Mouse (Mus musculus): Measurements from ENCODE around the gene Tmem87a.

The Tmem87a gene

GRCm38 (mm10) chr2:120414113-120414512, 10.2 kb upstream of the Tmem87a start:
- H3K4me3 ChIP-seq (replicated peaks; ENCODE audit: low read length), result no peak overlapping the region
- no peaks in the 10 kb centered on the region for H3K9me3 ChIP-seq (ENCODE audit: low read length)
- H3K36me3 ChIP-seq (ENCODE audit: insufficient read depth, low read length), result no peaks in the 10 kb centered on the region
- no peaks in the 10 kb centered on the region for H3K4me1 ChIP-seq (replicated peaks; ENCODE audit: low read depth, low read length)
- TF ChIP-seq POU5F1 (IDR thresholded peaks at IDR 0.05; ENCODE audit: borderline replicate concordance, low read length), result no peak
- no peak for TF ChIP-seq NANOG (IDR thresholded peaks at IDR 0.05; ENCODE audit: borderline replicate concordance, low read length)
- no peak for TF ChIP-seq CTCF (conservative IDR thresholded peaks at IDR 0.05; ENCODE audit: low read length)
- H3K27me3 ChIP-seq (ENCODE audit: insufficient read depth, low read length), result no peaks in the 10 kb centered on the region

- TF ChIP-seq NANOG (IDR thresholded peaks at IDR 0.05; ENCODE audit: borderline replicate concordance, low read length), result no peak
- TF ChIP-seq CTCF (conservative IDR thresholded peaks at IDR 0.05; ENCODE audit: low read length), result no peak
- TF ChIP-seq POU5F1 (IDR thresholded peaks at IDR 0.05; ENCODE audit: borderline replicate concordance, low read length), result no peak
These were observed 7.2 kb upstream of the Tmem87a start for GRCm38 (mm10) chr2:120411096-120411628.

GRCm38 (mm10) chr2:120404823-120405765, 1.2 kb upstream of the Tmem87a start:
- Histone ChIP-seq H3K36me3 (ENCODE audit: insufficient read depth, low read length) (peaks cover 14% of the 10 kb centered on the region; the same call in 1 of the 2 replicates), H3K27me3 (ENCODE audit: insufficient read depth, low read length) (no peaks in the 10 kb centered on the region), H3K9me3 (ENCODE audit: low read length) (no peaks in the 10 kb centered on the region), H3K4me1 (replicated peaks; ENCODE audit: low read depth, low read length) (peaks cover 42% of the 10 kb centered on the region), H3K4me3 (replicated peaks; ENCODE audit: low read length) (peak overlapping the region; percentile 93)
- TF ChIP-seq CTCF (conservative IDR thresholded peaks at IDR 0.05; ENCODE audit: low read length), result no peak
- TF ChIP-seq NANOG (IDR thresholded peaks at IDR 0.05; ENCODE audit: borderline replicate concordance, low read length), result no peak
- no peak for TF ChIP-seq POU5F1 (IDR thresholded peaks at IDR 0.05; ENCODE audit: borderline replicate concordance, low read length)

More at GRCm38 (mm10) chr2:120411096-120411628, 7.2 kb upstream of the Tmem87a start:
- peaks cover under 1% of the 10 kb centered on the region; the same call in 1 of the 2 replicates for H3K4me1 ChIP-seq (replicated peaks; ENCODE audit: low read depth, low read length)
- H3K9me3 ChIP-seq (ENCODE audit: low read length), result no peaks in the 10 kb centered on the region
- no peak overlapping the region for H3K4me3 ChIP-seq (replicated peaks; ENCODE audit: low read length)
- no peaks in the 10 kb centered on the region for H3K36me3 ChIP-seq (ENCODE audit: insufficient read depth, low read length)
- no peaks in the 10 kb centered on the region for H3K27me3 ChIP-seq (ENCODE audit: insufficient read depth, low read length)

GRCm38 (mm10) chr2:120403653-120403985, 294 bp downstream of the Tmem87a start, which contains the start of gene Ganc:
Gene Ganc, plus strand, starts transcription at chr2:120403896.
- Histone ChIP-seq H3K9me3 (ENCODE audit: low read length) (no peaks in the 10 kb centered on the region), H3K4me1 (replicated peaks; ENCODE audit: low read depth, low read length) (peaks cover 42% of the 10 kb centered on the region), H3K4me3 (replicated peaks; ENCODE audit: low read length) (peak within 1 kb of the TSS; percentile 93), H3K27me3 (ENCODE audit: insufficient read depth, low read length) (no peaks in the 10 kb centered on the region), H3K36me3 (ENCODE audit: insufficient read depth, low read length) (peaks cover 16% of the 10 kb centered on the region; the same call in 1 of the 2 replicates)
- no peak for TF ChIP-seq NANOG (IDR thresholded peaks at IDR 0.05; ENCODE audit: borderline replicate concordance, low read length)
- no peak for TF ChIP-seq CTCF (conservative IDR thresholded peaks at IDR 0.05; ENCODE audit: low read length)
- TF ChIP-seq POU5F1 (IDR thresholded peaks at IDR 0.05; ENCODE audit: borderline replicate concordance, low read length), result no peak

- H3K27me3 ChIP-seq (ENCODE audit: insufficient read depth, low read length), result no peaks in the 10 kb centered on the region
- peaks cover 42% of the 10 kb centered on the region for H3K4me1 ChIP-seq (replicated peaks; ENCODE audit: low read depth, low read length)
- H3K9me3 ChIP-seq (ENCODE audit: low read length), result no peaks in the 10 kb centered on the region
- peaks cover 23% of the 10 kb centered on the region for H3K36me3 ChIP-seq (ENCODE audit: insufficient read depth, low read length)
- TF ChIP-seq NANOG (IDR thresholded peaks at IDR 0.05; ENCODE audit: borderline replicate concordance, low read length), result no peak
- no peak for TF ChIP-seq POU5F1 (IDR thresholded peaks at IDR 0.05; ENCODE audit: borderline replicate concordance, low read length)
- TF ChIP-seq CTCF (conservative IDR thresholded peaks at IDR 0.05; ENCODE audit: low read length), result no peak
- H3K4me3 ChIP-seq (replicated peaks; ENCODE audit: low read length), result peak overlapping the region; percentile 93
These were observed 1.1 kb downstream of the Tmem87a start for GRCm38 (mm10) chr2:120402813-120403212.

GRCm38 (mm10) chr2:120397951-120398350, 6.0 kb downstream of the Tmem87a start:
- peaks cover 69% of the 10 kb centered on the region for H3K36me3 ChIP-seq (ENCODE audit: insufficient read depth, low read length)
- H3K4me1 ChIP-seq (replicated peaks; ENCODE audit: low read depth, low read length), result peaks cover 19% of the 10 kb centered on the region
- TF ChIP-seq NANOG (IDR thresholded peaks at IDR 0.05; ENCODE audit: borderline replicate concordance, low read length), result no peak
- TF ChIP-seq CTCF (conservative IDR thresholded peaks at IDR 0.05; ENCODE audit: low read length), result no peak
- no peak for TF ChIP-seq POU5F1 (IDR thresholded peaks at IDR 0.05; ENCODE audit: borderline replicate concordance, low read length)
- H3K9me3 ChIP-seq (ENCODE audit: low read length), result no peaks in the 10 kb centered on the region
- no peaks in the 10 kb centered on the region for H3K27me3 ChIP-seq (ENCODE audit: insufficient read depth, low read length)
- H3K4me3 ChIP-seq (replicated peaks; ENCODE audit: low read length), result no peak overlapping the region

- Histone ChIP-seq H3K36me3 (ENCODE audit: insufficient read depth, low read length) (peaks cover 92% of the 10 kb centered on the region), H3K9me3 (ENCODE audit: low read length) (no peaks in the 10 kb centered on the region), H3K27me3 (ENCODE audit: insufficient read depth, low read length) (no peaks in the 10 kb centered on the region), H3K4me1 (replicated peaks; ENCODE audit: low read depth, low read length) (0 out of 2 replicates have a peak, but pooled peaks cover 3% of the 10 kb centered on the region), H3K4me3 (replicated peaks; ENCODE audit: low read length) (no peak overlapping the region)
- TF ChIP-seq CTCF (conservative IDR thresholded peaks at IDR 0.05; ENCODE audit: low read length), result no peak
- no peak for TF ChIP-seq POU5F1 (IDR thresholded peaks at IDR 0.05; ENCODE audit: borderline replicate concordance, low read length)
- TF ChIP-seq NANOG (IDR thresholded peaks at IDR 0.05; ENCODE audit: borderline replicate concordance, low read length), result no peak
These were observed 11.5 kb downstream of the Tmem87a start for GRCm38 (mm10) chr2:120392406-120392805.

GRCm38 (mm10) chr2:120390934-120391333, 13.0 kb downstream of the Tmem87a start:
- no peaks in the 10 kb centered on the region for H3K9me3 ChIP-seq (ENCODE audit: low read length)
- peaks cover 81% of the 10 kb centered on the region for H3K36me3 ChIP-seq (ENCODE audit: insufficient read depth, low read length)
- no peaks in the 10 kb centered on the region for H3K27me3 ChIP-seq (ENCODE audit: insufficient read depth, low read length)
- H3K4me1 ChIP-seq (replicated peaks; ENCODE audit: low read depth, low read length), result 0 out of 2 replicates have a peak, but pooled peaks cover 3% of the 10 kb centered on the region
- no peak overlapping the region for H3K4me3 ChIP-seq (replicated peaks; ENCODE audit: low read length)
- TF ChIP-seq POU5F1 (IDR thresholded peaks at IDR 0.05; ENCODE audit: borderline replicate concordance, low read length) (no peak), NANOG (IDR thresholded peaks at IDR 0.05; ENCODE audit: borderline replicate concordance, low read length) (no peak), CTCF (conservative IDR thresholded peaks at IDR 0.05; ENCODE audit: low read length) (no peak)

Data from E14TG2a.4 (cell line).